Mouse (Mus musculus) small intestine, adult 2 months (tissue): ENCODE data around the gene Cmah. TPM values are rescaled to one million over a fixed set of nuclear protein-coding genes. Genes with fewer than 3 reads are reported as not detected.

Experiments
- H3K27ac ChIP-seq: fragments of 200-500 bp; 2 replicates; pipeline ENCODE4 v1.5.1; 2012; ENCODE audit warnings: low read depth, low read length, control low read depth, inconsistent platforms; ENCODE audit not compliant: insufficient read depth
- H3K27me3 ChIP-seq: fragments of 200-500 bp; 2 replicates; pipeline ENCODE4 v1.6.1; 2012; ENCODE audit warnings: mild to moderate bottlenecking, moderate library complexity, low read length, inconsistent platforms; ENCODE audit not compliant: control insufficient read depth, insufficient read depth
- H3K36me3 ChIP-seq: fragments of 200-500 bp; 2 replicates; pipeline ENCODE4 v1.6.1; 2012; ENCODE audit warnings: mild to moderate bottlenecking, low read length, control low read depth, inconsistent platforms; ENCODE audit not compliant: control insufficient read depth, insufficient read depth
- H3K4me1 ChIP-seq: fragments of 200-500 bp; 2 replicates; pipeline ENCODE4 v1.6.1; 2012; ENCODE audit warnings: low read length, inconsistent platforms, mixed read lengths; ENCODE audit not compliant: control insufficient read depth, insufficient read depth, insufficient read length
- H3K4me3 ChIP-seq: fragments of 200-500 bp; 2 replicates; pipeline ENCODE4 v1.5.1; 2012; ENCODE audit warnings: low read depth, mild to moderate bottlenecking, control low read depth, inconsistent platforms, low read length, moderate library complexity
- CTCF ChIP-seq: fragments of 200-500 bp; IDR thresholded peaks from 2 replicates; pipeline ENCODE4 v1.5.1; 2012; ENCODE audit warnings: low read depth, mild to moderate bottlenecking, control low read depth, inconsistent platforms, low read length, moderate library complexity, mixed read lengths; ENCODE audit not compliant: insufficient replicate concordance, insufficient read length; ENCODE audit errors: extremely low read depth
- POLR2A ChIP-seq: fragments of 200-500 bp; IDR thresholded peaks from 2 replicates; pipeline ENCODE4 v1.6.1; 2012; ENCODE audit warnings: low read depth, mild to moderate bottlenecking, control low read depth, inconsistent platforms, low read length, moderate library complexity
- WGBS: fragments of 180-500 bp; shearing (Covaris S2); methylation state at CpG from one replicate; pipeline ENCODE4 v1.1.7; 2018; 5-methylcytosine and 5-hydroxymethylcytosine counted together
- polyA plus RNA-seq: library from polyadenylated mRNA; depleted of rRNA; stranded (reverse); fragments of >200 nt; gene quantifications from 2 replicates; pipeline ENCODE4 v1.2.3, GENCODE M21; 2012

The Cmah gene
- polyA plus RNA-seq, 1 experiment: 0.70 TPM

GRCm38 (mm10) chr13:24498342-24498741, 171.1 kb downstream of the Cmah start:
- 73% methylated on average over 6 of the region's 6 CpGs for WGBS
- no peak overlapping the region for H3K4me3 ChIP-seq

GRCm38 (mm10) chr13:24499505-24499904, 172.3 kb downstream of the Cmah start:
- H3K36me3 ChIP-seq: no peaks in the 10 kb centered on the region
- no peaks in the 10 kb centered on the region for H3K4me1 ChIP-seq
- 33% methylated on average over 3 of the region's 3 CpGs for WGBS
- TF ChIP-seq CTCF: peak; percentile 44; the same call in 1 of the 2 replicates
- no peak for TF ChIP-seq POLR2A
- H3K4me3 ChIP-seq: no peak overlapping the region
- H3K27me3 ChIP-seq: no peaks in the 10 kb centered on the region
- no peak overlapping the region for H3K27ac ChIP-seq

More at GRCm38 (mm10) chr13:24498342-24498741, 171.1 kb downstream of the Cmah start:
- Histone ChIP-seq H3K27ac (no peak overlapping the region), H3K27me3 (no peaks in the 10 kb centered on the region), H3K36me3 (no peaks in the 10 kb centered on the region), H3K4me1 (no peaks in the 10 kb centered on the region)
- no peak for TF ChIP-seq POLR2A
- no peak for TF ChIP-seq CTCF

- Histone ChIP-seq H3K27me3 (no peaks in the 10 kb centered on the region), H3K4me3 (peak overlapping the region; percentile 49), H3K27ac (no peak overlapping the region), H3K36me3 (no peaks in the 10 kb centered on the region), H3K4me1 (no peaks in the 10 kb centered on the region)
- no peak for TF ChIP-seq CTCF
- TF ChIP-seq POLR2A: no peak
- WGBS: 75% methylated on average over 25 of the region's 25 CpGs
Observed at GRCm38 (mm10) chr13:24501179-24501905, 174.1 kb downstream of the Cmah start.

GRCm38 (mm10) chr13:24501919-24502318, 174.7 kb downstream of the Cmah start:
- no peak for TF ChIP-seq POLR2A
- Histone ChIP-seq H3K27me3 (no peaks in the 10 kb centered on the region), H3K36me3 (no peaks in the 10 kb centered on the region), H3K27ac (no peak overlapping the region), H3K4me1 (no peaks in the 10 kb centered on the region), H3K4me3 (peak overlapping the region; percentile 49)
- 60% methylated on average over 3 of the region's 3 CpGs for WGBS

- TF ChIP-seq CTCF (no peak), POLR2A (no peak)
- Histone ChIP-seq H3K36me3 (no peaks in the 10 kb centered on the region), H3K27me3 (no peaks in the 10 kb centered on the region), H3K4me3 (no peak overlapping the region), H3K4me1 (no peaks in the 10 kb centered on the region), H3K27ac (no peak overlapping the region)
- 89% methylated on average over 5 of the region's 5 CpGs for WGBS
Observed at GRCm38 (mm10) chr13:24505812-24506211, 178.6 kb downstream of the Cmah start.

GRCm38 (mm10) chr13:24507156-24507555, 180.0 kb downstream of the Cmah start:
- Histone ChIP-seq H3K27me3 (no peaks in the 10 kb centered on the region), H3K36me3 (no peaks in the 10 kb centered on the region), H3K4me3 (no peak overlapping the region), H3K4me1 (no peaks in the 10 kb centered on the region), H3K27ac (no peak overlapping the region)
- TF ChIP-seq CTCF: no peak
- TF ChIP-seq POLR2A: no peak
- WGBS: 76% methylated on average over 6 of the region's 6 CpGs

- TF ChIP-seq POLR2A (no peak), CTCF (no peak)
- no peaks in the 10 kb centered on the region for H3K36me3 ChIP-seq
- no peaks in the 10 kb centered on the region for H3K4me1 ChIP-seq
- 41% methylated on average over 1 of the region's 1 CpGs for WGBS
- no peaks in the 10 kb centered on the region for H3K27me3 ChIP-seq
- H3K27ac ChIP-seq: no peak overlapping the region
- no peak overlapping the region for H3K4me3 ChIP-seq
Observed at GRCm38 (mm10) chr13:24508917-24509316, 181.7 kb downstream of the Cmah start.

GRCm38 (mm10) chr13:24511367-24511766, 184.2 kb downstream of the Cmah start:
- 69% methylated on average over 1 of the region's 1 CpGs for WGBS

More at GRCm38 (mm10) chr13:24511367-24511766, 184.2 kb downstream of the Cmah start:
- H3K4me3 ChIP-seq: no peak overlapping the region
- H3K27me3 ChIP-seq: no peaks in the 10 kb centered on the region
- no peak overlapping the region for H3K27ac ChIP-seq
- no peaks in the 10 kb centered on the region for H3K36me3 ChIP-seq
- TF ChIP-seq CTCF: no peak
- no peak for TF ChIP-seq POLR2A
- H3K4me1 ChIP-seq: no peaks in the 10 kb centered on the region
